Mouse (Mus musculus) kidney, adult 2 months (tissue): ENCODE results near the gene Atf6b.

ENCODE experiments used
- CTCF ChIP-seq: fragments of 200-500 bp; conservative IDR thresholded peaks from 2 replicates; pipeline ENCODE4 v1.5.1; 2011; ENCODE audit warnings: low read depth, mild to moderate bottlenecking, control low read depth, low read length, moderate library complexity, mixed read lengths; ENCODE audit not compliant: insufficient read depth, insufficient read length
- POLR2A ChIP-seq: fragments of 200-500 bp; IDR thresholded peaks from one replicate; pipeline ENCODE4 v1.6.1; 2011; ENCODE audit warnings: low read depth, low read length, control low read depth

DNA sequence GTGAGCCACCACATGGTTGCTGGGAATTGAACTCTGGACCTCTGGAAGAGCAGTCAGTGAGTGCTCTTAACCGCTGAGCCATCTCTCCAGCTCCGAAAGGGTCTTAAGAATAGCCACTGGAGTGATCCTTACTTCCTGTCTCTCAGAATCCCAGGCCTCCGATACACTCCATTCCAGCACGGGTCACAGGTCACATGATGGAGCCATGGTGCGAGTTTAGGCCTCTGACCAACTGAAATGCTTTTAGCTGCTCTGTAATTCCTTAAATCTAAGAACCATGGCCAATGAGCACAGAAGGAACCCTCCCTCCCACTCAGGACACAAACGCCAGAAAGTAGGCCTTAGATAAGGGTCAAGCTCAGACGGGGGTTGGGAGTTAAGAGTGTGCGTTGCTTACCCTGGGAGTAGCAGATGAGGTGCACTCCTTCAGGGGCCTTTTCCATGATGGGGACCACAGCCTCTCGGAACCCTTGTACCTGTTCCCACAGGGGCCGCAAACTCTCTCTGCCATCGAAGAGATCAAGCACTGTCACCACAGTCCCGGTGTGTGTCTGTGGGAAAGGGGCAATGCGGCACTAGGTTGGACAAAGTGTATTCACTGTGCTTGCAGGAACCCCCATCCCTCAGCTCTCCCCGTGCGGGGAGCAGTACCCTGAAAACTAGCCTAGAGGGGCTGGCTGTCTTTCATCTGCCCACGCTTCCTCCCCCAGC, 20.7 kb upstream of the Atf6b start:
- TF ChIP-seq CTCF, result no peak
- TF ChIP-seq POLR2A, result no peak
